Mouse (Mus musculus): ENCODE data around the gene Asic2.

The Asic2 gene

DNA sequence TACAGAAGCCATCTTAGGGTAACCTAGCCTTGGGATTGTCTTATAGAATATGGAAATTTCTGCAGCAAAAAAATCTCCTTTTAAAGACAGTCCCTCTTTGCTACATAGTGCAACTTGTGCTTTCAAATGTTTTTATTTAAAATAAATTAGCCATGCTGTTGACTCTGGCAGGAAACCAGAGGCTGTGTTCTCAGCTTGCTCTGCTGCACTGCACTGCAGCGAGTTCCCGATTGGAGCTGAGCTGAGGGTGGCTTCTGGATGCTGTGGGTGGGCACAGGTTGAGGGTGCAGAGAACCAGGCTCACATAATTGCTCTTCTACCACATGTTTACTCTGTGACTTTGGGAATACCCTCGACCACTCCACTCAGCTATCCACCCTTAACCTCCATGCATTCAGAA, 889.0 kb downstream of the Asic2 start:
- TF ChIP-seq GATA4 (IDR thresholded peaks at IDR 0.05; ENCODE audit: insufficient replicate concordance, low read length) = no peak

DNA sequence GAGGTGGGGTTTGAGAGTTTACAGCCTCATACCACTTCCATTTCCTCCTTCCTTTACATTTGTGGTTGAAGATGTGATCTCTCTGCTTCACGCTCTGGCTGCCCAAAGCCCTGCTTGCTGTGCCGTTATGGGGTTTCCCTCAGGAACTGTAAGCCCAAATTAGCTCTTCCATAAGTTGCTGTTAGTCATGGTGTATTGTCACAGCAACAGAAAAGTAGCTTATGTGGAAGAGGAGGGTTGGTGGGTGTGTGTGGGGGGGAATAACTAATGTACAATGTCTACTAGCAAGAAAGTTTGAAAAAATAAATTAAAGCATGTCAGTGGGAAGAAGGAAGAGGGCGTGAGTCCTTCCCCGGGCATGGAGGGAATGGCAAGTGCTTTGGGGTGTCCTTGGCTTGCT, 896.4 kb downstream of the Asic2 start:
- TF ChIP-seq GATA4 (IDR thresholded peaks at IDR 0.05; ENCODE audit: insufficient replicate concordance, low read length) = no peak

DNA sequence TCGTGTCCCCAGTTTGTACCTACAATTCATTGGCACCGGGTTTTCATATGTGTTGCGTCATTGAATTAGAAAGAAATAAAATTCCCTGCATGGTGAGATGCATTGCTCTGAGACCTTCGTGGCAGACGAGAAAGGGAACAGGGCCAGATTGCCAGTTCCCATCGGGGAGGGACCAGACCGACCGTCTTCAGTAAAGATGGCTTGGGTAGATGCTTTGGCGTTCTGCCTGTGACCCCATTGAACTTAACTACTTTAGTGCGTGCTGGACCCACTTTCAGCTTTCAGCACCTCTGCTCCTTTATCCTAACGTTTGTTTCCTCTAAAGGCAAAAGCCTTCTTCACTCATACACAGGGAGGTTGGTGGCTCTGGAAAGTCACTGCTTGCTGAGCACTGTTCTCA, 902.9 kb downstream of the Asic2 start:
- no peak for TF ChIP-seq GATA4 (IDR thresholded peaks at IDR 0.05; ENCODE audit: insufficient replicate concordance, low read length)

DNA sequence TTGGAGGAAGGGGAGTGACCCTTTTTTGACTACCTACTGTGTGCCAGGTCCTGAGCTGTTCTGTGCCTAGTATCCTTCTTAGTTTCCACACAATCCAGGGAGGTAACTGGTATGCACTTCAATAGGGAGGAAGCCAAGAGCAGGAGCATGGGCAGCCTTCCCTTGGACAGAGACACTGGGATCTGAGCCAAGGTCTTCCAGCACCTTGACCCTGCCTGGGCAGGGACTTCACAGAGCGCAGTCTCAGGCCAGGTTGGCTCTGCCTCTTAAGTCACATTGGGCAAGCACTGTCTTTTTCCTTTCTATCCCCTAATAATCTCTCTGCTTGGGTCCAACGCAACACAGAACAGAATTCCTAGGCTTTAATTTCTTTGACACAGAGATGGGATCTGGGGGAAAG, 904.3 kb downstream of the Asic2 start:
- TF ChIP-seq GATA4 (IDR thresholded peaks at IDR 0.05; ENCODE audit: insufficient replicate concordance, low read length) = no peak

DNA sequence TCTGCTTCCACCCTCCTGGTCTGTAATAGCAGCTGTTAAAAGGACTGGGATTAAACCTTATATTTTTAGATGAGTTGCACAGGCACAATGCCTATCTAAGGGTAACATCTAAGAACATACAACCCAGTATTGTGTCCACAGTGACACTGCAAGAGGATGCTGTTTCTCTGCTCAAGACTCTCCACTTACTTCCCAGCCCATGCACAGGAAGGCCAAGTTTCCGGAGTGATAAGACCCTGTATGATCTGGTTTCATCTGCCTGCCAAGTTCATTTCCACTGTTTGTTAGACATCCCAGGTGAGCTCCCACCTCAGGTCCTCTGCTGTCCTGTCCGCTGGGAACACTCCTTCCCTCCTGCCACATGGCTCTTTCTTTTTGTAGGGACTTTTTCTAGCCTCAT, 908.2 kb downstream of the Asic2 start:
- no peak for TF ChIP-seq GATA4 (IDR thresholded peaks at IDR 0.05; ENCODE audit: insufficient replicate concordance, low read length)

DNA sequence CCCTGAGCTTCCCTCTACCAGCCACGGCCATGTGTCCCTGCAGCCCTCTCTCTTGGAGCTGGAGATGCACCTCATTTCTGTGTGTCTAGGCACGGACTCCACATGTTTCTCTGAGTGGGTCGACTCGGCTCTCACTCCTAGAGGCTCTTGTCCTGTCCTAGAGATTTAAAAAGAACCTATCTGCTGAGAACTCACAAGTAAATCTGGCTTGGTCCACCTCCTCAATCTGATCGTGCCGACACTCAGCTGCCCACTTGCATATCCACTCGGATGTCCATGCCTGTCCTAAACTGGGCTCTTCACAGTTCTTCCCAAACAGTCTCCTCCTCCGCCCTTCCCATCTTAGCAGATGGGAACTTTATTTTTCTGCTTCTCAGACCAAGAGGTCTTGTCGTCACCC, 908.7 kb downstream of the Asic2 start:
- TF ChIP-seq GATA4 (IDR thresholded peaks at IDR 0.05; ENCODE audit: insufficient replicate concordance, low read length) = no peak

DNA sequence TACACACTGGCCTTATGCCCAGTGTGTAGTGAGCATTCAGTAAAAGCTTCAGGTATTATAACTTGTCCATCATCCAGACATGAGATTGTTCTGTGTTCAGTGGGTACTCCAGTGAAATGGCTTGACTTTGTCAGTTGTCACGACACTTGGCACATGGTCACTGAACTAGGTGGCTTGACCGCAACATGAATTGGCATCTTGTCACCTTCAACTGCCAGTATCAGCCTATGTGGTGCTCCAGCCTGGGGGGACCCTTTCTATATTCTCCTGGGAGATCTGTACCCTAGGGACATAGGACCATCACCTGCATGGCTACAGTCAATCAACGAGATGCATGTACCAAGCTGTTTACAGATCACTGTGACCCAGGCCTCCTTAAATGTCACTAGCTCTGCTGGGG, 910.8 kb downstream of the Asic2 start:
- no peak for TF ChIP-seq GATA4 (IDR thresholded peaks at IDR 0.05; ENCODE audit: insufficient replicate concordance, low read length)

DNA sequence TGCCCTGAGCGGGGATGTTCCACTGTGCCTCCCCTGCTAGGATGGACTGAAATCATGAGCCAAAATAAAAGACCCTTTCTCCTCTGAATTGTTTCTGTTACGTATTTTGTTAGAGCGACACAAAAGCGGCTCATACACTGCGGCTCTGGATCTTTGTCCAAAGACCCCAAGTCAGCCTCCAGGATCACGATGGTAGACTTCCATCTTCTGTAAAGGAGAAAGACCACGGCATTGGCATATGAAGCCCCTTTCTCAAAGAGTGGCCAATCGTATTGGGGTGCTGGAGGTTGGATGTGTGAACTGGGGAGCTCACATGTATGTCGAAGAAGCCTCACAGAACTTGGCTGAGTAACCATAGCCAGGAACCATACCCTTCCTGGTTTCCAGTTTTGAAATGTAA, 911.5 kb downstream of the Asic2 start:
- no peak for TF ChIP-seq GATA4 (IDR thresholded peaks at IDR 0.05; ENCODE audit: insufficient replicate concordance, low read length)

DNA sequence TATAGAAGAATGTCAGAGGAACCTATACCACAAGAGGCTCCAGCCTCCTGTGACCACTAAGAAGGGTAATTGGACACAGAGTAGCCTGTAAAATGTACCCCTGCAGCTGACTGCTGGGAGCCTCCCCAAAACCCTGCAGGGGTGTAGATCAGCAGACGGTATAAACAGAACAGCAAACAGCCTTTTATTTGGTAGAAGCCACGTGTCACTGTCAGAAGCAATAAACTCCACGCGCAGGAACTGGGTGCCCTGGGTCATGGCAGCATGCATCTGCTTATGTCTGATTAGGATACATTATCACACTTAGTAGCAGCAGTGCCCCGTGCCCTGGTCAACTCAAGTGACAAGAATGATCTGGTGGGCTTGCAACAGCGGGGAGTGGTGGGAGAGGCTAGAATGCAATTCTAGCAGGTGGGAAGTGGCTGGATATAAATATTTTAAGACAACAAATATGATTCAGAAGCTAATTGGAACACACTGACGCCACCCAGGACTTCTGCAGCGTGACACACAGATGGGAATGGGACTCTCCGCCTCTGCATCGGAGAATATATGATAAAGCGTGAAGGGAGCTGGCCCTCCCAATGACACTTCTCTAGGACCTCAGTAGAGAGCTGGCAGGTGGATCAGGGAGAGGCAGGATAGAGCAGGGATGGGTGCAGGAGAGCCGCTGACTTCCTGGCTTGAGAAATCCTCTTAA, 912.7 kb downstream of the Asic2 start:
- no peak for TF ChIP-seq GATA4 (IDR thresholded peaks at IDR 0.05; ENCODE audit: insufficient replicate concordance, low read length)

DNA sequence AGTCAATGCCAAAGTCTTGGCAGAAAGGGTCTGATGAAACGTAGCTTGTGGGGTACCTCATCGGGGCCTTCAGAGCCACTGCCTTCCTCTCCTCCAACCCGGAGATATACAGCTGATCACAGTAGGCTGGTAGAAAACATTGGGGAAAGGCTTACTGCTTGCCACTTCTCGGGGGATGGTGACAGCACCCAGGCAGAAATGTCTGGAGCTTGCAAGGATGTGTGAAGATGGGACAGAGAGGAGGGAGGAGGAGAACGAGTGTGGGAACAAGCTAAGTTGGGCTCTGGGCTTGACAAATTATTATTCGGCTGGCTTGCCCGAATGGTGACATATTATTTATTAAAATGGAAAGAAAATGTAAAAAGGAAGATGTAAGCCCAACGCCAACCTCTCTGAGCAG, 914.4 kb downstream of the Asic2 start:
- no peak for TF ChIP-seq GATA4 (IDR thresholded peaks at IDR 0.05; ENCODE audit: insufficient replicate concordance, low read length)

DNA sequence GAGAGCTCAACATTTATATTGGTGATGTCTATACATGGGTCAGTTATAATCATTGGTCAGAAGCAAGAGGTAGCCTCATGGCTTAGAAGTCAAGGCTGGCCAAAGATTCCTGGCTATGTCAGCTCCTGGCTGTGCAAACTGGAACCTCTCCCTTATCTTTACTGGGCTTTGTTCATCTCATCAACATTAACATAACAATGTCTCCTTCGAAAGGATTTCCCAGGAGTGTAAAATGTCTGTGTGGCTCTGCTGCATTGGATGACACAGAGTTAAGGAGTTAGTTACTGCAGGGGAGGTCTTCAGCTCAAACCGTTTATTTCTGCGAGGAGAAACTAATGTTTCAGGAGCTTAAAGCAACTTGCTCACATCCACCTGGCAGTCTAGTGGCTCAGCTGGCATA, 926.6 kb downstream of the Asic2 start:
- TF ChIP-seq GATA4 (IDR thresholded peaks at IDR 0.05; ENCODE audit: insufficient replicate concordance, low read length) = no peak

DNA sequence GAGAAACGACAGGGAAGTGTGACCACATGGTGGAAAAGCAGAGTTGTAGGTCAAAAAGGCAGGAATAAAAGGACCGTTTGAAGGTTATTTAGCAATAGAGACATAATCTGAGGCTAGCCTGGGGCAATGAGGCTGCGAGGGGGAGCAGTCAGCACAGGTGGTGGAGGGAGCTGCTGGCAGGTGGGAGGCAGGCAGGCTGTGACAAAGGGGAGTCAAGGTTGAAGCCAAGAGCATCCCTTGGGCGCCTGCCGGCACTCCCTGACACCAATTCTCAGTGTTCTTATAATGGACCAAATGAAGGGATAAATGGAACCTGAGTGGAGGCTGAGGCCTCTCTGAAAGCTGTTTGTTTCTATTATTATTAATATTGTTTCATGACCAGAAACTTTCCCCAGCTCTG, 928.3 kb downstream of the Asic2 start:
- TF ChIP-seq GATA4 (IDR thresholded peaks at IDR 0.05; ENCODE audit: insufficient replicate concordance, low read length) = no peak

DNA sequence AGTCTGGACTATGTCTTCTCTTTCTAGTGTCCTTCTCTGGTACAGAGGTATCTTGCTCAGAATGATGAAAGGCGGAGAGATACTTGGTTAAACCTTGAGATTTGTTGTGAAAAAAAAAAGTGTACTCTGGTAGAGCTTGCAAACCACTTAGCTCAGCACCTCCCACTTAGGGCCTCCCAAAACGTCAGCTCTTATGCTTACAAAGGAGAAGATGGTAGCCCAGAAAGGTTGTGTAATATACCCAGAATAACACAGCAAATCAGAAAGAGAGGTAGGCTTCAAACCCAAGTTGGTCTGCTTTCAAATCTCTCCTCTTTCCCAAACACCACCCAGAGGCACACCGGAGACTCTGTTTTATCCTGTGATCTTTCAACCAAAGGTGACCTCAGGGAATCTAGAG, 936.1 kb downstream of the Asic2 start:
- TF ChIP-seq GATA4 (IDR thresholded peaks at IDR 0.05; ENCODE audit: insufficient replicate concordance, low read length) = no peak

DNA sequence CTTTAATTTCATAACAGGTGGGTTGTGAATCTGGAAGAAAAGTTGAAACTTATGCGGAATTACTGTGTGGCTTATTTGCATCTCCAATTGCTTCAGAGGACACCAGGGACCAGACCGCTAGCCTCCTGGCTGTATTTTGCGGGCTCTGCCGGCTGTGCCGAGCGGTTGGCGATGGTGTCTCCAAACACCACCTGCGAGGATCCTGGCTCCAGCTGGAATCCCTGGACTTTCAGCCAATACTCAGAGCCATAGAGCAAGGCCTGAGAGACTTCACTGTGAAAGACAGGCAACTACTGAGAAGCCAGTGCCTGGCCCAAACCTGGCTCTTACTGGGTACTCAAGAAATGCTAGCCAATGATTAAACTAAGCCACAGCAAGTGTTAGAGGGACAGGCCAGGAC, 953.5 kb downstream of the Asic2 start:
- TF ChIP-seq GATA4 (IDR thresholded peaks at IDR 0.05; ENCODE audit: insufficient replicate concordance, low read length) = no peak

DNA sequence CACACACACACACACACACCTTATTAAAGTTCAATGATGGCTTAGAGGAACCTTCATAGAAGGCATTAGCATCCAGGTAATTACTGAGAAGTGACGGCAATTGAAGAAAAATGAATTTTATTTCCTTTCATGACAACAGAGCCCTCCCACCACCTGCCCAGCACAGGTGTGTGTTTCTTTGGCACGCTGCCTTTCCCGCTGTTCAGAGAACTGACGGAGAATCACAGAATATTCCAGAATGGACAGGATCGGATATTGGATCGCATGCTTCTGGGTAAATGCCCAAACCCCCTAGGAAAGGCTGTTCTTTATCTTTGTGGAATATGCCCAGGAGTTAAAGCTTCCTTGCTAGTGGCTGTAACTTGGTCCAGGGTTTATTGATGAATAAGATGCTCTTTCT, 954.8 kb downstream of the Asic2 start:
- TF ChIP-seq GATA4 (IDR thresholded peaks at IDR 0.05; ENCODE audit: insufficient replicate concordance, low read length) = no peak

DNA sequence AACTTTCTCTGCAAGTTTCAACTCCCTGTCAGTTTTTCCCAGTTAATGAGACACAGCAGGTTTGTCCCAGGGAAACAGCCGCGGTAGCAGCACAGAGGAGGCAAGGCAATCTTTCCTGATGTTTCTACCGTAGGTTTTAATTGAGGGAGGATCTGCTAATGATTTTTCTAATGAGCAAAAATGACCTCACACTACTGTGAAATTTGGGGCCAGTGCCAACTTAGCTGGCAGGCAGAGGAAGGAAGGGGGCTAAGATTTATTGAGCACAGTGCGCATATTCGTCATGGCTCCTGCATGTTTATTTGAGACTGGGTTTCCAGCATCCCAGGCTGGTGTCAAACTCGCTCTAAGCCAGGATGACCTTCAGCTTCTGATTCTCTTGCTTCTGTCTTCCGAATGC, 957.5 kb downstream of the Asic2 start:
- TF ChIP-seq GATA4 (IDR thresholded peaks at IDR 0.05; ENCODE audit: insufficient replicate concordance, low read length) = no peak

DNA sequence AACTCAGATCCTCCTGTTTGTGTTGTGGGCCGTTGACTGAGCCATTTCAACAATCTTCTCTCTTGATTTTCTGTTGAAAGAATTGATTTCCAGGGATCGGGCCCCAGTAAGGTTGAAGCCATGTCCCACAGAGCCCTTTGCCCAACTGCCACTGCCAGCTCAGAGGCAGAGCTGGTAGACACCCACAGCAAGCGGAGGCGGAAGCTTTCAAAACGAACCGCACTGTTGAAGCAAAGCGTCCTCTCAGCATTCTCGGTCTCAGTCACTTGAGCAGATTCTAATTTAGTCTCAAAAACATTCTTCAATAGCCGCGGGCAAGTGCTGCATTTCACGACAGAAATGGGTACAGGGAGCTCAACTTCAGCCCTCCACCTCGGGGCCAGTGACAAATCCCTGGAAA, 958.9 kb downstream of the Asic2 start:
- no peak for TF ChIP-seq GATA4 (IDR thresholded peaks at IDR 0.05; ENCODE audit: insufficient replicate concordance, low read length)
